Mouse (Mus musculus): ENCODE results near the gene Sowahc.

Sowahc gene

DNA sequence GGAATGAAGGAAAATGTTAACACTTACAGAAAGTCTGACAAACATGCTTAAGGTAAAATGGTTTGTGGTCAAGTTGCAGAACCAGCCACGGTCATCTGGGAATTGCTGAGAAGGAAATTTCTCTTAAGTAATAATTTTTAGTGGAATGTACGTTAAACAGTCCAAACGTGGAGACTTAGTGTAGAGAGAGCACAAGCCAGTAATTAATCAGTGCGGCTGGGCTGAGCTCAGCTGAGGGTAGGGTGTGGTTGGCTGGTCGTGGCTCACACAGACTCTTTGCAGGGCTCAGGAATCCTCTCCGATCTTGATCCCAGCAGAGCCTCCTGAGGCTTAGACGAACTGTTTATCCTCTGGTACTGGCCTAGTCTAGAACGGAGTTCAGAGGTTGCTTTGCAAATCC is 30.6 kb downstream of the Sowahc start:
- in situ Hi-C loops (cut with MboI, MseI): no loop called here

DNA sequence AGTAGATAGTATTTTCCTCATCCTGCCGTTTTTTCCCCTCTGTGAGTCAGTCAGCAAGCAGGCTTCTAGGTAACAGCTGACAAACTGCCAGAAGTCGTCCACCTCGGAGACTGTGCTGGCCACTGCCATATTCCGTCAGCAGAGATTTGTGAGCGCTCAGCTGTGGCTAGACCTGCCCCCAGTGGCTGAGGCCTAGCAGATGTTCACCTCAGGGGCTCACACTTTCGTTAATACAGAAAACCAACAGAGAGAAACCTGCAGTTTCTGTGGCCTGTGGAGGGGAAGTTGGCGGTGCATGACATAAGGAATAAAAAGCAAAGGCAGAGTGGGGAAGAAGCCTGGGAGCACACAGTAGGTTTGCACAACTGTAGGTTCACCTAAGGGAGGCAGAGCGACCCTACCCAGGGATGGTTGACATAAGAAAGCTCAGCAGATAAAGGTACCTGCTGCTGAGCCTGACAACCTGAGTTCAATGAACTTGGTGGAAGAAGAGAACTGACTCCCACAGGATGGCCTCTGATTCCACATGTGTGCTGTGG is 31.9 kb downstream of the Sowahc start:
- in situ Hi-C loops (cut with MboI, MseI): no loop called here

DNA sequence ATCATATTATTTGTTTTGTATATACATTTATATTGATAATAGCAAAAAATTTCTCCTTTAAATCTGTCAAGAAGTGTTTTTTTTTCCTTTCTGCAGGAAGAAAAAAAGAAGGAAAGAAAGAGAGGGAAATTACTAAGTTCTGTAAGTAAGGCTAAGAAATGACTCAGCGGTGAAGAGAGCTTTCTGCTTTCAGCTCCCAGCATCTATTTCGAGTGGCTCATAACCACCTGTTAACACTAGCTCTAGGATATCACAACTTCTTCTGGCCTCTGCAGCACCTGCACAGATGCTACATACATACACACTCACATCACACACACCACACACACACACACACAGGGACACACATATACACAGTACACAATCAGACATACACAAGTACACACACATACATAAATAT is 34.8 kb downstream of the Sowahc start:
- in situ Hi-C loops (cut with MboI, MseI): no loop called here

DNA sequence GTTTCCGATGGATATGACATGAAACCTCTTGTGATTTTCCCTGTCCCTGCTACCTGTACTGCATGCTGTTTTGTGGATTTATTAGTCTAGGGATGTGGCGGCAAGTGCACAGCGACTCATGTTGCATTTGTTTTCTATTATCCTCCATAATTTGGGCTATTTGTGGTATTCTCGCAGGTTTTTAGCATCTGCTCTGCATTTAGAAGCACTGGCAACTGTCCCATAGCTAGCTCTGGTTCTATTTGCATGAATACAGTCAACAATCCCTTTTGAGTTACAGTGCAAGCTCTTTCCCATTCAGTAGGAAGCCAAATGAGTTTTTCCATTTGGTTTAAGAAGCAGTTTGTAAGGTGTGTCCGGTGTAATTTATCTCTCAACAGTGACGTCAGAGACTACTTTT is 37.8 kb downstream of the Sowahc start:
- in situ Hi-C loops (cut with MboI, MseI): no loop called here

DNA sequence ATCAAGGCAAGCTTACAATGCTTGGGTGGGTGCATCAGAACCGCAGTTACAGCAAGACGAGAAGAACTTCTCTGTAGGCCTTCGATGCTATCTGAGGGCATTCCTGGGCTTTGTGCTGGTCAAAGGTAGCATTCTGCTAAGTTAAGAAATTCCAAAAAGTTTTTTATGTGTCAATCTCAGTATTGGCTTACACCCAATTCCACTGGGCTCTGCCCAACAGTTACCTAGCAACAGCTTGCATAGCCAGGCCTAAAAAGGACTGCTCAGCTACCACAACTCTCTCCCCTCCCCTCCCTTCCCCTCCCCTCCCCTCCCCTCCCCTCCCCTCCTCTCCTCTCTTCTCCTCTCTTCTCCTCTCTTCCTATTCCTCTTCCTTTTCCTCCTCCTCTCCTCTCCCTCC is 39.9 kb downstream of the Sowahc start:
- in situ Hi-C loops (cut with MboI, MseI): no loop called here

DNA sequence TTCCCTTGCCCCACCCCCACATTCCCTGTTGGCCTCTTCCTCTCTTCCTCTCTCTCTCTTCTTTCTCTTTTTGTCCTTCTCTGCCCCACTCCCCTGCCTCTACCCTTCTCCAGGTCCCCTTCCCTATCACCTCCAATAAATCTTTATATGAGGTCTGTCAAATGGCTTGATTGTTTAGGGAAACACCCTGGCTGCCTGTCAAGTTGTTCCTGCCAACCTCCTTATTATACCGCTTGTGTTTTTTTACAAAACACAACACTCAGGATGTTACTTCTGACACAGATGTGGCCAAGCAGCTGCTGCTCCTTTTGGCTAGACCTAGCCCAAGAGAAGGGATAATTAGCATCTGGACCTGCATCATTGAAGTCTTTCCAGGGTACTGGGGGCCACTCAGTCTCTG is 40.3 kb downstream of the Sowahc start:
- in situ Hi-C loops (cut with MboI, MseI): no loop called here

DNA sequence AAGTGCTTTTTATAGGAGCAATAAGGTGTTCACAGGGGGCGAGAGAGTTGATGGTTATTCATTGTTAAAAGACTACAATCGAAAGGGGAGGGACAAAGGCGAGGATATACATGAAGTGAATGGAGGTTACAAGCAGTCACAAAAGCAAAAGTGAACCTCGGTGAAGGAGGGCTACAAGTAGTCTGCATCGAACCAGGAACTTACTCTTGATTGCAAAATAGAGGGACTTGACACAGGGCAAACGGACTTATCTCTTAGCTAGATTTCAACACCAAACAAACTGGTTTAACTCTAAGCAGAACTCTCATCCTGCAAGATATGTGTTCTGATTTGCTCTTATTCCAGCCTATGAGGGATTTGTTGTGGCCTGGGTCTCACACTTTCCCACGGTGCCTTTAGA is 41.2 kb downstream of the Sowahc start:
- in situ Hi-C loops (cut with MboI, MseI): no loop called here

DNA sequence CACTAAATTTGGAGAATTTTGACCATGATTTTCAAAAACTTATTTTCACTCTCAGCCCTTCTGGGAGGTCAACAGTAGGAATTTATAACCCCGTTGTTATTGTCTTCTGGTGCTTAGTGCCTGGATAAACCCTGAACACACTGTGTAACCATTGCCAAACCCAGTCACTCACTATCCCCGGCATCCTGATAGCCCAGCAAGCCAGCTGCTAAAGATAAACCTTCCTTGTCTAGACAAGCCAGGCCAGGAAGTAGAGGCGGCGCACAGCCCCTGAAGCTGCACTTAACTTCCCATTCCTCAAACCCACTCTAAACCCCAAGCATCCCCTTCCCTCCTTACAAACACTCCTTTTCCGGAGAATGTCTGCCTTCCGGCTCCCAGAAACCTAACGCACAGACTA is 43.3 kb downstream of the Sowahc start:
- in situ Hi-C loops (cut with MboI, MseI): no loop called here

DNA sequence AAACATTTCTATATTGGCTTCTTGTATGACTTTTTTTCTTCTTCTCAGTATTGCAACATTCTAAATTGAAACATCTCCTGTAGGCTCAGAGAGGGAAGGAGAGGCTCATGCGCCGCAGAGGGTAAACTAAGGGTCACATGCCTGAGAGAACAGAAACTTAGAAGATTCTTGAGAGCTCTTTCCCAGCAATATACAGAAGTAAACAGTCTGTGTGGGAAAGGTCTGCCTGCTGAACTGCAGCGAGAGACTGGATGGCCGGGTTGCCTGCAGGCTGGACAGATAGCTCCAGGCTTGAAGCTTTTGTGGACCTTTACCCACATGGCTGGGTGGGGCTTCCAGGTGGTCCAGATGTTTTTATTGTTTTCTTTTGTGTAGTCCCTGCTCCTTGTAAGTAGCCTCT is 43.9 kb downstream of the Sowahc start:
- in situ Hi-C loops (cut with MboI, MseI): no loop called here

DNA sequence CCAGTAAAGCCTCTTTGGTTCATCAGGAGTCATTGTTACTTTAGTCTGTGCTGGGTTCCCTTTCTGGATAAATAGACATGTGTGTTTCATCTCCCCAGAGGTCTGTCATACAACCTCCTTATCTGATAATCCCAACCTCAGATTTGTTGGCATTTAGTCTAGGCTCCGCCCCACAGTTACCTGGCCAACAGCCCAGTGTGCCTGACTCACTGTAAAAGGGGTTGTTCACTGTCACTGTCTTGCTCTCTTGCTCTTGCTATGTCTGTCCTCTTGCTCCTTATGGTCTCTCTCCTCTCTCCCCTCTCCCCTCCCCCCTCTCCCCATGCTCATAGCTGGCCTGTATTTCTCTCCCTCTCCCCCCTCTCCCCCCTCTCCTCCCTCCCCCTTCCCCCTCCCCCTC is 44.3 kb downstream of the Sowahc start:
- in situ Hi-C loops (cut with MboI, MseI): no loop called here

DNA sequence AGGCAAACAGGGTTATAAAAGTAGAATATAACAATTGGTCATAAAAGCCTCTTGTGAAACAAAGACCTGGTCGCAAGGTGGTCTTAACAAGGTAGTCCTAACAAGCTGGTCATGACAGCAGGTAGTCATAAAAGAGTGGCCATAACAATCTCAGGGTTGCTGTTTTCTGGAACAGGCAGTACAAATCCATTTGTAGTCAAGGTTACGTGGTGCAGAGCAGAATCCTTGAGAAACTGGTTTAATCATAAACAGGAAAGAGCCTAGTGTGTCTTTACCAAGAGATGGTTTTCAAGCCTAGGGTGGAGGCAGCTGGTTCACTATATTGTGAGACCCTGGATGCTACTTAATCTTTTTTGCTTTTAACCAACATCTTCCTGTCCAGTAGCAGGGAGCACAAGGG is 45.5 kb downstream of the Sowahc start:
- in situ Hi-C loops (cut with MboI, MseI): no loop called here

DNA sequence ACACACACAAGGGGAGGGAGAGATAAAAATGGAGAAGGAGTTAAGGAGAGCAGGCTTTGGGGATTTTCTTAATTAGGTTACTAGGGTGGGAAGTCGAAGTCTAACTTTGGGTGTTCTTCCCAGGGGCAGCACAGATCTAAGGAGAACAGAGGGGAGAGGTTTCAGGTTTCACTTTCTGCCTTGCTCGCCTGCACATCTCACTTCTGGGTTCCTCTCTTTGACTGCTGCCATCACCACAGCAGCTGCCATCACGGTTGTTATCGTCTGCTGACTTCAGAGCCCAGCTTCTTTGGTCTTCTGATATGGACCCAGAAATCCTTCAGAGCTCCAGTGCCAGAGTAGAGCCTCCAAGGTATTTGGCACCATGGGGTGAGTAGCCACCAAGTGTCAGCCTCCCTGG is 46.4 kb downstream of the Sowahc start:
- in situ Hi-C loops (cut with MboI, MseI): no loop called here

DNA sequence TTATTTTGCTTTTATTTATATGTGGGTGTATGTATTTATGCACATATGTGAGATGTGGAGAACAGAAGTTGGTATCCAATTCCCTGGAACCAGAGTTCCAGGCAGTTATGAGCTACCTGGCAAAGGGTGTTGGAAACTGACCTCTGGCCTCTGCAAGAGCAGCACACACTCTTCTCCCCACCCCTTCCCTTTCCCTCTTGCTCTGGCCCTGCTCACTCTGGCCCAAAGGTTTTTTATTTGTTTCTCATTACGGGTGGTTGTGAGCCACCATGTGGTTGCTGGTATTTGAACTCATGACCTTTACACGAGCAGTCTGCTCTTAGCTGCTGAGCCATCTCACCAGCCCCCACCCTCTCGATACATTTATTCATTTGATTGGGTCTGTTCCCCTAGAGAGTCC is 47.0 kb downstream of the Sowahc start:
- in situ Hi-C loops (cut with MboI, MseI): no loop called here

DNA sequence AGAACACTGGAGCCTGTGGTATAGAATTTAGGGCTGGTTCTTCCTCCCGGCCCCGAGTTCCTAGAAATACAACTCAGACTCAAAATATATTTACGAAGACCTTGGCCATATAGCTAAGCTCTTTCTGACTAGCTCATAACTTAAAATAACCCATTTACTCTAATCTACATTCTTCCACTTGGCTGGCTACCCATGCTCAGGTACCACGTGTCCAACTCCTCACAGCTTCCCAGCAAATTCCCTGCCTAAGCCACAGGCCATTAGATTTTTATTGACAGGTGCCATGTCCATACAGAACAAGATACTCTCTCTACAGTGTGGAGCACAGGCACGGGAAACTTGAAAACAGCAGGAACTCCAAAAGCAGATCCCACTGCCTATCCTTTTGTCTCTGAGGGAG is 54.0 kb downstream of the Sowahc start:
- in situ Hi-C loops (cut with MboI, MseI): loop anchor here in 1 of 2 experiments (25.0 kb wide), 1 partner anchor 463 kb away; the partner anchor contains the start of gene Sh3rf3
